Mouse (Mus musculus) urinary bladder, postnatal 4 days (tissue): ENCODE measurements around the gene Ptprj.
"Not testable (repeated sequence)": the region's sequence is repeated elsewhere in the genome, so short reads cannot be mapped to it uniquely, and the experiment has no call there.

Experiments
- DNase-seq, 2 experiments: peaks; one replicate each; pipeline ENCODE4 v3.0.0; 2021 to 2022; ENCODE audit warnings: low spot score in 2 of 2

The Ptprj gene

DNA sequence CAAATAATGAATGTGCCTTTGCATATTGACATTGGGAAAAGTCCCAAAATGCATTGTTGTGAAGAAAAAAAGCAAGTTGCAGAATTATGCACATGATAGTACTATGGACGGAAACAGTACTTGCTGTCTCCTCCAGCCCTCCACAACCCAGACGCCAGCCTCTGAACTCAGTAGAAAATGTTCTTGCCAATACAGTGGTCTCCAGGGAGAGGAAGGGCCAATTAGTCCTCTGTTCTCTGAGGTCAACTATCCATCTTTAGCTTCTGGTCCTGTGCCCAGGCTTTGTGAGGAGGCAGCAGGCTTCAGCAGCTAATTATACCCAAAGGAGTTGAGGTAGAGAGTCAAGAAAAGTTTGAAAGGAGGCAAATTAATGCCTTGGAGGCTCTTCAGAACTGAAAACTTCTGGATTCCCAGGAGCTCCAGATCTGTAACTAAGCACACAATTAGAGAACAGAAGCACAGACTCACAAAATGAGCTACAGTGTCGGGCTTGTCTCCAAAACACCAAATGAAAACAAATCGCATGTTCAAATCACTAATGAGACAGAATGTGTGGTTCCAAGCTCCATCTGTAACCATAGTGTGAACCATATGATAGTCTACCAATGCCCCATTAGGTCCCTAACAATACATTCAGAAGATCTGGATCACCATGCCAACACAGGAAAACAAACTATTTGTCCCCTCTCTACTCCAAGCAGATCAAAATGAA, 166.2 kb downstream of the Ptprj start:
- not testable (repeated sequence) for DNase-seq

DNA sequence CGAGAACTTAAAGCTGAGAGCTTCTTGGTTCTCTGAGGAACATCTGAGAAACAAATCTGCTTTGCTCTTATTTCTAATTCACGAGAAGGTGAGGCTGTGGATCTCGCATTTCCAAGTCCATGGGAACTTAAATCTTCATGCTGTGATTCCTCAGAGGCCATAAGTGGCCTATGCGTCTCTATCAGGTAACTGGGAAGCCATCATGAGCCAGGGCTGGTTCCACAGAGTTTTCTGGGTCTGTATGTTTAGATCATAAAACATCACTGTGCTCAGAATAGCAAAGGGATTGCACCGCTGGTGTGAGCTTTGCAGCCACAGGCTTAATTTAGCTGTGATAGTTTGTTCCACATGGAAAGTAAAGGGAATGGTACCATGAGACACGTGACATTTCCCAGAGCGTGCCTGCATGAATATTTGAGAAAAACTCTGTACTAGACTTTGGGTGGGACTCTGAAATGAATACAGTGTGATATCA, 181.8 kb downstream of the Ptprj start, which contains the start of gene Olfr1274-ps:
Gene Olfr1274-ps (plus strand): TSS at position 51 of the 475 bp plus-strand sequence.
- DNase-seq = not testable (repeated sequence)
